8 mouse cellular contexts compared by ENCODE assay signal in genomic region chr11:52003772-52004528, GRCm38 (mm10). TPM values are rescaled to one million over a fixed set of nuclear protein-coding genes. Genes with fewer than 3 reads are reported as not detected.
DNase-seq lines count a peak whose midpoint lies in the region; ATAC-seq lines count a peak whose summit lies in the region.

TSS of gene Cdkl3 (plus strand) at chr11:52004221.

- no peaks in the 10 kb centered on the region for H3K36me3 ChIP-seq in heart, embryonic 14.5 days (ENCODE audit: control insufficient read depth, insufficient read depth, low read length)
- no peaks in the 10 kb centered on the region for H3K36me3 ChIP-seq in liver, embryonic 13.5 days
- no peaks in the 10 kb centered on the region for H3K36me3 ChIP-seq in stomach, embryonic 16.5 days (ENCODE audit: control insufficient read depth, insufficient read depth, low read length)

- H3K4me2 ChIP-seq in heart, embryonic 14.5 days (ENCODE audit: low read length), result peak within 1 kb of the TSS; percentile 87
- H3K4me2 ChIP-seq in liver, embryonic 13.5 days, result peak within 1 kb of the TSS; percentile 92
- H3K4me2 ChIP-seq in stomach, embryonic 16.5 days (ENCODE audit: low read depth, low read length), result peak within 1 kb of the TSS; percentile 72

- peak within 1 kb of the TSS; percentile 92 for H3K27ac ChIP-seq in brown adipose tissue, adult 24 weeks (replicated peaks; ENCODE audit: low read depth, low read length)
- peak within 1 kb of the TSS; percentile 96 to 98 for H3K27ac ChIP-seq in heart, embryonic 14.5 days (replicated peaks in 1 of 2; ENCODE audit: control insufficient read depth in 1 of 2, insufficient read depth in 1 of 2, low read depth in 2 of 2, low read length in 2 of 2)
- H3K27ac ChIP-seq in liver, embryonic 13.5 days, result peak within 1 kb of the TSS; percentile 86
- H3K27ac ChIP-seq in stomach, embryonic 16.5 days (ENCODE audit: low read length), result peak within 1 kb of the TSS; percentile 95

- peak; percentile 89 for ATAC-seq in heart, embryonic 14.5 days (ENCODE audit: insufficient number of reproducible peaks, insufficient read depth, low FRiP score, low read depth)
- peak; percentile 90 for ATAC-seq in liver, embryonic 13.5 days (ENCODE audit: low read depth)
- ATAC-seq in stomach, embryonic 16.5 days (ENCODE audit: insufficient read depth, low FRiP score), result peak; percentile 93

- under 1% methylated on average over 51 of the region's 51 CpGs for WGBS in heart, embryonic 14.5 days
- WGBS in liver, embryonic 13.5 days (ENCODE audit: insufficient replicate concordance), result under 1% methylated on average over 51 of the region's 51 CpGs
- WGBS in stomach, embryonic 16.5 days, result under 1% methylated on average over 51 of the region's 51 CpGs

- peak; percentile 96 for DNase-seq in CD4-positive, CD25-positive, alpha-beta regulatory T cell, adult 2 months (ENCODE audit: low read depth, low spot score)
- peak; percentile 85 for DNase-seq in fat pad, adult 2 months (ENCODE audit: extremely low read depth, low read depth, low spot score)
- DNase-seq in kidney, postnatal 14 days, result peak; percentile 97
- DNase-seq in liver, embryonic 13.5 days, result peak; percentile 94
- peak; percentile 94 for DNase-seq in neural tube, embryonic 10.5 days (ENCODE audit: extremely low spot score, low spot score)

- peaks cover 6% of the 10 kb centered on the region; the same call in 1 of the 2 replicates for H3K4me1 ChIP-seq in brown adipose tissue, adult 24 weeks (ENCODE audit: control insufficient read depth, insufficient read depth, insufficient read length, low read length)
- H3K4me1 ChIP-seq in heart, embryonic 14.5 days (ENCODE audit: control insufficient read depth in 2 of 2, insufficient read depth in 2 of 2, low read length in 2 of 2), result peaks cover 0 to 29% of the 10 kb centered on the region in 2 experiments; a peak in 3 of 4 replicates
- peaks cover 46% of the 10 kb centered on the region for H3K4me1 ChIP-seq in liver, embryonic 13.5 days (replicated peaks)
- H3K4me1 ChIP-seq in stomach, embryonic 16.5 days (ENCODE audit: control insufficient read depth, insufficient read depth, low read length), result peaks cover 22% of the 10 kb centered on the region

- peak within 1 kb of the TSS; percentile 87 for H3K9ac ChIP-seq in heart, embryonic 14.5 days (ENCODE audit: low read length)
- peak within 1 kb of the TSS; percentile 86 for H3K9ac ChIP-seq in liver, embryonic 13.5 days
- H3K9ac ChIP-seq in stomach, embryonic 16.5 days (ENCODE audit: low read length), result peak within 1 kb of the TSS; percentile 82

- H3K9me3 ChIP-seq in heart, embryonic 14.5 days (ENCODE audit: control insufficient read depth, low read length), result no peaks in the 10 kb centered on the region
- no peaks in the 10 kb centered on the region for H3K9me3 ChIP-seq in liver, embryonic 13.5 days (replicated peaks)
- H3K9me3 ChIP-seq in stomach, embryonic 16.5 days (replicated peaks; ENCODE audit: control insufficient read depth, low read length), result no peaks in the 10 kb centered on the region

- H3K4me3 ChIP-seq in brown adipose tissue, adult 24 weeks (ENCODE audit: insufficient read depth, low read depth, low read length), result peak within 1 kb of the TSS; percentile 92
- peak within 1 kb of the TSS; percentile 75 to 82 for H3K4me3 ChIP-seq in heart, embryonic 14.5 days (ENCODE audit: control insufficient read depth in 1 of 2, insufficient read depth in 1 of 2, low read depth in 1 of 2, low read length in 2 of 2)
- H3K4me3 ChIP-seq in liver, embryonic 13.5 days (replicated peaks), result peak within 1 kb of the TSS; percentile 81
- peak within 1 kb of the TSS; percentile 63 for H3K4me3 ChIP-seq in stomach, embryonic 16.5 days (replicated peaks; ENCODE audit: low read length)

- H3K27me3 ChIP-seq in heart, embryonic 14.5 days (ENCODE audit: control insufficient read depth, insufficient read depth, low read length), result no peaks in the 10 kb centered on the region
- H3K27me3 ChIP-seq in liver, embryonic 13.5 days, result no peaks in the 10 kb centered on the region
- H3K27me3 ChIP-seq in stomach, embryonic 16.5 days (ENCODE audit: control insufficient read depth, insufficient read depth, low read length), result no peaks in the 10 kb centered on the region

RNA-seq across cellular contexts. Expression of gene Cdkl3, which starts in this region (rescaled TPM):
- 9.6 and 21.9 TPM in 2 replicates for polyA plus RNA-seq in brown adipose tissue, adult 24 weeks (2012; ENCODE audit: insufficient read depth, insufficient read length, missing spikeins)
- 9.1 and 10.1 TPM in 2 replicates for polyA plus RNA-seq in heart, embryonic 14.5 days (2014; fragmentation: Nextera tagmentation; extraction: Ambion mirVana)
- polyA plus RNA-seq in liver, embryonic 13.5 days (2015; fragmentation: Nextera tagmentation; extraction: Ambion mirVana), result 1.7 TPM in 2 replicates
- polyA plus RNA-seq in stomach, embryonic 16.5 days (2015; fragmentation: Nextera tagmentation; extraction: Ambion mirVana), result 5.2 and 6.7 TPM in 2 replicates

Comparison
In these comparisons a context has a peak if more than half of its experiments do, and no peak if none do; other contexts are left out.
1. Peak in every context shown above with its lines: DNase-seq, ATAC-seq, H3K4me3 ChIP-seq and H3K27ac ChIP-seq.